Mouse (Mus musculus): ENCODE results near the gene Elovl4.

Gene Elovl4

GRCm38 (mm10) chr9:83805977-83806815 is at the start of gene Elovl4:
TSS of gene Elovl4 (minus strand) at chr9:83806277.
- CTCF ChIA-PET, result interaction anchor here in 1 of 4 experiments (0.5 kb wide), 1 partner anchor 13 kb away, joined by 4 read pairs; no protein-coding TSS in a partner anchor
- POLR2A ChIA-PET, result interaction anchor here in 3 of 4 experiments (0.6 to 2.6 kb wide), 3 partner anchors 24 to 28 kb away, joined by 3 to 19 read pairs (median 4); partner anchors contain the start of gene Ttk (in 2 of the 3)

- ChIA-PET CTCF (no interaction called here), POLR2A (interaction anchor here in 2 of 4 experiments (1.6 to 2.6 kb wide), 3 partner anchors 13 to 18 kb away, joined by 3 to 9 read pairs (median 4); partner anchors contain the start of gene Ttk (in 2 of the 2))
These were observed 46.4 kb upstream of the Elovl4 start for GRCm38 (mm10) chr9:83852464-83852863.

GRCm38 (mm10) chr9:83834748-83835313 is 28.8 kb upstream of the Elovl4 start:
- ChIA-PET POLR2A (interaction anchor here (0.8 to 2.9 kb wide), 36 partner anchors 8 to 418 kb away, joined by 3 to 20 read pairs (median 4); partner anchors contain the start of genes Bckdhb (in 2 of the 4) and Elovl4 (in 2 of the 4)), CTCF (interaction anchor here in 3 of 4 experiments (0.5 to 1.3 kb wide), 8 partner anchors 9 to 1789 kb away, joined by 3 to 9 read pairs (median 4); no protein-coding TSS in a partner anchor)

- POLR2A ChIA-PET, result interaction anchor here (0.6 to 2.9 kb wide), 44 partner anchors 9 to 1496 kb away, joined by 3 to 20 read pairs (median 4); partner anchors contain the start of genes Bckdhb (in 2 of the 4) and Elovl4 (in 2 of the 4)
- CTCF ChIA-PET, result interaction anchor here in 3 of 4 experiments (0.5 to 1.3 kb wide), 10 partner anchors 8 to 1790 kb away, joined by 3 to 9 read pairs (median 4); no protein-coding TSS in a partner anchor
These were observed 28.0 kb upstream of the Elovl4 start, which contains the start of gene Ttk for GRCm38 (mm10) chr9:83833811-83834747. TSS of gene Ttk (plus strand) at chr9:83834689.

GRCm38 (mm10) chr9:83831152-83831551 is 25.1 kb upstream of the Elovl4 start:
- CTCF ChIA-PET, result interaction anchor here in 1 of 4 experiments (0.6 kb wide), 1 partner anchor 126 kb away, joined by 3 read pairs; no protein-coding TSS in a partner anchor
- POLR2A ChIA-PET, result no interaction called here

GRCm38 (mm10) chr9:83829896-83830295 is 23.8 kb upstream of the Elovl4 start:
- CTCF ChIA-PET, result no interaction called here

GRCm38 (mm10) chr9:83822925-83823324 is 16.8 kb upstream of the Elovl4 start:
- POLR2A ChIA-PET, result interaction anchor here in 1 of 4 experiments (1.8 kb wide), 1 partner anchor 11 kb away, joined by 10 read pairs; the partner anchor contains the start of gene Ttk

More at GRCm38 (mm10) chr9:83829896-83830295, 23.8 kb upstream of the Elovl4 start:
- POLR2A ChIA-PET, result interaction anchor here in 1 of 4 experiments (0.7 kb wide), 1 partner anchor 24 kb away, joined by 3 read pairs; no protein-coding TSS in a partner anchor

GRCm38 (mm10) chr9:83820976-83821375 is 14.9 kb upstream of the Elovl4 start:
- CTCF ChIA-PET, result interaction anchor here in 1 of 4 experiments (1.0 kb wide), 1 partner anchor 17 kb away, joined by 5 read pairs; no protein-coding TSS in a partner anchor
- POLR2A ChIA-PET, result interaction anchor here in 2 of 4 experiments (0.5 to 0.6 kb wide), 2 partner anchors 36 to 473 kb away, joined by 3 to 5 read pairs; no protein-coding TSS in a partner anchor

More at GRCm38 (mm10) chr9:83822925-83823324, 16.8 kb upstream of the Elovl4 start:
- CTCF ChIA-PET, result no interaction called here

- POLR2A ChIA-PET, result interaction anchor here in 2 of 4 experiments (0.6 to 2.6 kb wide), 2 partner anchors 15 to 246 kb away, joined by 6 to 9 read pairs; partner anchors contain the start of gene Ttk (in 1 of the 2)
- CTCF ChIA-PET, result interaction anchor here in 2 of 4 experiments (0.7 kb wide), 2 partner anchors 12 to 246 kb away, joined by 3 to 7 read pairs; no protein-coding TSS in a partner anchor
These were observed 13.1 kb upstream of the Elovl4 start for GRCm38 (mm10) chr9:83819188-83819587.

- ChIA-PET CTCF (interaction anchor here in 3 of 4 experiments (0.6 to 1.3 kb wide), 12 partner anchors 10 to 367 kb away, joined by 3 to 9 read pairs (median 4); partner anchors contain the start of genes Ttk (in 3 of the 3) and Lca5 (in 1 of the 3)), POLR2A (interaction anchor here in 2 of 4 experiments (0.6 to 2.1 kb wide), 4 partner anchors 9 to 266 kb away, joined by 3 to 8 read pairs (median 4); partner anchors contain the start of gene Ttk (in 1 of the 2))
These were observed 1.5 kb upstream of the Elovl4 start for GRCm38 (mm10) chr9:83807562-83807961.

GRCm38 (mm10) chr9:83805164-83805976 is 707 bp downstream of the Elovl4 start:
- ChIA-PET POLR2A (interaction anchor here in 3 of 4 experiments (0.6 to 2.6 kb wide), 5 partner anchors 25 to 82 kb away, joined by 3 to 19 read pairs (median 4); partner anchors contain the start of gene Ttk (in 3 of the 3)), CTCF (interaction anchor here in 2 of 4 experiments (0.5 to 0.9 kb wide), 3 partner anchors 12 to 151 kb away, joined by 3 to 4 read pairs (median 4); partner anchors contain the start of gene Ttk (in 1 of the 2))

GRCm38 (mm10) chr9:83804341-83804740 is 1.7 kb downstream of the Elovl4 start:
- CTCF ChIA-PET, result interaction anchor here in 3 of 4 experiments (0.6 to 1.1 kb wide), 5 partner anchors 17 to 152 kb away, joined by 3 to 5 read pairs (median 3); no protein-coding TSS in a partner anchor
- POLR2A ChIA-PET, result interaction anchor here (0.6 to 2.6 kb wide), 7 partner anchors 30 to 1087 kb away, joined by 3 to 19 read pairs (median 4); partner anchors contain the start of gene Ttk (in 2 of the 4)

- POLR2A ChIA-PET, result interaction anchor here in 2 of 4 experiments (0.5 to 1.4 kb wide), 2 partner anchors 10 to 150 kb away, joined by 3 to 4 read pairs; no protein-coding TSS in a partner anchor
- CTCF ChIA-PET, result no interaction called here
These were observed 8.2 kb downstream of the Elovl4 start for GRCm38 (mm10) chr9:83797898-83798297.

GRCm38 (mm10) chr9:83796875-83797274 is 9.2 kb downstream of the Elovl4 start:
- ChIA-PET POLR2A (no interaction called here), CTCF (no interaction called here)

GRCm38 (mm10) chr9:83789326-83789725 is 16.8 kb downstream of the Elovl4 start:
- ChIA-PET CTCF (no interaction called here), POLR2A (interaction anchor here in 1 of 4 experiments (0.6 kb wide), 1 partner anchor 711 kb away, joined by 3 read pairs; no protein-coding TSS in a partner anchor)

GRCm38 (mm10) chr9:83785501-83785900 is 20.6 kb downstream of the Elovl4 start:
- ChIA-PET CTCF (no interaction called here), POLR2A (no interaction called here)

All from embryonic stem cell, embryonic (primary cell).